Comparison of ENCODE assay signal across 7 mouse cellular contexts in genomic region chr2:65237610-65238170, GRCm38 (mm10). TPM values are rescaled to one million over a fixed set of nuclear protein-coding genes. Genes with fewer than 3 reads are reported as not detected.
DNase-seq lines count a peak whose midpoint lies in the region; ATAC-seq and TF ChIP-seq lines count a peak whose summit lies in the region.

No protein-coding gene starts in this region.

- no peaks in the 10 kb centered on the region for H3K36me3 ChIP-seq in forebrain, embryonic 14.5 days (ENCODE audit: control insufficient read depth, insufficient read depth, low read length)
- H3K36me3 ChIP-seq in liver, embryonic 14.5 days (replicated peaks; ENCODE audit: control insufficient read depth, insufficient read depth, low read depth), result no peaks in the 10 kb centered on the region

- under 1% methylated on average over 18 of the region's 22 CpGs for WGBS in forebrain, embryonic 14.5 days
- 2% methylated on average over 22 of the region's 22 CpGs for WGBS in liver, embryonic 14.5 days (ENCODE audit: insufficient replicate concordance)

- ATAC-seq in forebrain, embryonic 14.5 days, result peak; percentile 32
- ATAC-seq in liver, embryonic 14.5 days (ENCODE audit: insufficient read depth), result 0 out of 2 replicates have a peak, but pooled peaks have one; percentile 28

- H3K27ac ChIP-seq in forebrain, embryonic 14.5 days (ENCODE audit: low read depth, low read length), result no peak overlapping the region
- H3K27ac ChIP-seq in liver, embryonic 14.5 days, result no peak overlapping the region

- no peak for TF ChIP-seq CTCF in liver, embryonic 14.5 days (IDR thresholded peaks at IDR 0.05; ENCODE audit: low read depth)

- H3K27me3 ChIP-seq in forebrain, embryonic 14.5 days (replicated peaks; ENCODE audit: control insufficient read depth, insufficient read depth, low read length), result 0 out of 2 replicates have a peak, but pooled peaks cover 6% of the 10 kb centered on the region
- H3K27me3 ChIP-seq in liver, embryonic 14.5 days (ENCODE audit: control insufficient read depth, insufficient read depth, low read length), result peaks cover 23% of the 10 kb centered on the region

- H3K4me3 ChIP-seq in forebrain, embryonic 14.5 days (ENCODE audit: low read depth, low read length), result peak overlapping the region; percentile 72
- H3K4me3 ChIP-seq in liver, embryonic 14.5 days (ENCODE audit: insufficient read depth in 1 of 2, low read depth in 2 of 2, low read length in 2 of 2), result peak overlapping the region; percentile 48 to 57

- TF ChIP-seq EP300 in liver, embryonic 14.5 days (IDR thresholded peaks at IDR 0.05; ENCODE audit: low read depth), result no peak

- H3K4me1 ChIP-seq in forebrain, embryonic 14.5 days (ENCODE audit: control insufficient read depth, insufficient read depth, low read length), result no peaks in the 10 kb centered on the region
- H3K4me1 ChIP-seq in liver, embryonic 14.5 days (replicated peaks; ENCODE audit: control insufficient read depth in 2 of 2, insufficient read depth in 2 of 2, low read length in 1 of 2), result no peaks in the 10 kb centered on the region

- no peaks in the 10 kb centered on the region for H3K9me3 ChIP-seq in forebrain, embryonic 14.5 days (replicated peaks; ENCODE audit: control insufficient read depth, low read length)
- no peaks in the 10 kb centered on the region for H3K9me3 ChIP-seq in liver, embryonic 14.5 days (ENCODE audit: control insufficient read depth, low read length)

- H3K4me2 ChIP-seq in forebrain, embryonic 14.5 days (ENCODE audit: low read length), result peak overlapping the region; percentile 97
- peak overlapping the region; percentile 51 for H3K4me2 ChIP-seq in liver, embryonic 14.5 days (ENCODE audit: low read depth)

- peak; percentile 3 to 20 for DNase-seq in CD8-positive naive resting alpha-beta T cell, adult 2 months (ENCODE audit: low read depth in 2 of 2, low spot score in 2 of 2)
- DNase-seq in T-cell, adult 2 months (ENCODE audit: low spot score), result peak; percentile 48
- peak; percentile 40 for DNase-seq in forebrain, embryonic 14.5 days (ENCODE audit: low spot score)
- peak; percentile 74 for DNase-seq in induced T-regulatory cell, adult 2 months (ENCODE audit: low read depth)
- DNase-seq in liver, embryonic 14.5 days (ENCODE audit: low read depth in 3 of 3, low spot score in 3 of 3), result no peak
- peak; percentile 46 for DNase-seq in naive thymus-derived CD4-positive, alpha-beta T cell, adult 2 months (ENCODE audit: low read depth)
- DNase-seq in thymus, postnatal 36 days, result peak; percentile 30 to 46

- peak overlapping the region; percentile 69 for H3K9ac ChIP-seq in forebrain, embryonic 14.5 days (ENCODE audit: low read length)
- no peak overlapping the region for H3K9ac ChIP-seq in liver, embryonic 14.5 days (replicated peaks)

RNA-seq across cellular contexts. Expression of gene Cobll1, which starts 1.5 kb away (rescaled TPM):
- polyA plus RNA-seq in forebrain, embryonic 14.5 days (2014; fragmentation: Nextera tagmentation; extraction: Ambion mirVana), result 2.5 and 2.8 TPM in 2 replicates
- polyA plus RNA-seq in liver, embryonic 14.5 days (2012; rRNA removed), result 2.1 and 2.6 TPM in 2 replicates
- 2.4 and 3.3 TPM in 2 replicates for polyA plus RNA-seq in liver, embryonic 14.5 days (2014; fragmentation: Nextera tagmentation; extraction: Ambion mirVana)

Comparison
In these comparisons a context has a peak if more than half of its experiments do, and no peak if none do; other contexts are left out.
1. DNase-seq: peak in CD8-positive naive resting alpha-beta T cell, adult 2 months (2 of 2), T-cell, adult 2 months (single experiment), forebrain, embryonic 14.5 days (single experiment), induced T-regulatory cell, adult 2 months (single experiment), naive thymus-derived CD4-positive, alpha-beta T cell, adult 2 months (single experiment) and thymus, postnatal 36 days (2 of 2); none in liver, embryonic 14.5 days (0 of 3).